Mouse (Mus musculus) 3T3-L1 (cell line): ENCODE data around the gene Barhl2.

Source experiments
- DNase-seq: peaks from one replicate; pipeline ENCODE4 v3.0.0-alpha.2; 2015; ENCODE audit warnings: low read depth, low spot score

The Barhl2 gene

DNA sequence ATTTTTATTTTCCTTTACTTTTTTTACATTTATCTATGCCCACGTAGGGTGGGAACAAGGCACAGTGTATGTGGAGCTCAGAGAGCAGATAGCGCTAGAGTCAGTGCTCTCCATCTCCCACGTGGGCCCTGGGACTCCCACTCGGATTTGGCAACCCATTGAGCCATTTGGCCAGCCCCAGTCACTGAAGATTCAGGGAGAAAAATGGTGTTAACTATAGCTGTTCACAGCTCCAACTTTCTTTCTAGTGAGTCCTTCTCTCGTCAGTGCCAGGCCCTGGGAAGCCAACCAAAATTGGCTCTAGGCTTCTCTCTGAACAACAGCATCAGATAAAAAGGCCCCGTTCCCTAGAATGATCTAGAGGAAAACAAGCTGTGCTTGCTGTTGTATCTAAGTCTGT, 42.2 kb downstream of the Barhl2 start:
- DNase-seq, result no peak

DNA sequence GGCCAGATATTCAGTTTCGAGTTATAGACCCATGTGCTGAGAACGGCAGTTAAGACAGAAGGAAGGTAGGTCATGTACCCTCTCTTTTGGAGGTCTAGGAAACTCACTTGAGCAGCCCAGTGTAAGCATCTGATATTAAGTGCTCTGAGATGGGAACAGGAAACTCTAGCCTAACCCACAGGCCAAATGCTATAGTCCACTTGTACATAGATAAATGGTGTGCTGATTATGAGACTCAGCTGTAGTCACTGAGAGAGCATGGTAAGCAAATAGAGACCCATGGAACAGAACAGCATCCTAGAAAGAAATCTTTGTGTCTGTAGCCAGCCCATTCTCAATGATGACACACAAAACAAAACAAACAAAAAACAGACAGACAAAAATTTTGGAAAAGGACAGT, 55.2 kb downstream of the Barhl2 start:
- no peak for DNase-seq
